Mouse (Mus musculus) kidney, adult 2 months (tissue): ENCODE data around the gene Pcnx2. TPM values are rescaled to one million over a fixed set of nuclear protein-coding genes. Genes with fewer than 3 reads are reported as not detected.

ENCODE experiments used
- DNase-seq: peaks from one replicate; pipeline ENCODE4 v3.0.0; 2021
- H3K27ac ChIP-seq: fragments of 200-500 bp; 2 replicates; pipeline ENCODE4 v1.5.1; 2012; ENCODE audit warnings: low read depth, low read length, control low read depth, inconsistent platforms; ENCODE audit not compliant: insufficient read depth
- H3K27me3 ChIP-seq: fragments of 200-500 bp; replicated peaks from 2 replicates; pipeline ENCODE4 v1.6.1; 2012; ENCODE audit warnings: mild to moderate bottlenecking, moderate library complexity, low read length, inconsistent platforms; ENCODE audit not compliant: control insufficient read depth, insufficient read depth
- H3K36me3 ChIP-seq: fragments of 200-500 bp; 2 replicates; pipeline ENCODE4 v1.6.1; 2012; ENCODE audit warnings: mild to moderate bottlenecking, moderate library complexity, low read length, inconsistent platforms; ENCODE audit not compliant: control insufficient read depth, insufficient read depth
- H3K4me1 ChIP-seq: fragments of 200-500 bp; 2 replicates; pipeline ENCODE4 v1.6.1; 2011; ENCODE audit warnings: low read length; ENCODE audit not compliant: control insufficient read depth, insufficient read depth
- H3K4me3 ChIP-seq: fragments of 200-500 bp; 2 replicates; pipeline ENCODE4 v1.5.1; 2011; ENCODE audit warnings: mild to moderate bottlenecking, low read depth, low read length, control low read depth; ENCODE audit not compliant: insufficient read depth
- CTCF ChIP-seq: fragments of 200-500 bp; conservative IDR thresholded peaks from 2 replicates; pipeline ENCODE4 v1.5.1; 2011; ENCODE audit warnings: low read depth, mild to moderate bottlenecking, control low read depth, low read length, moderate library complexity, mixed read lengths; ENCODE audit not compliant: insufficient read depth, insufficient read length
- POLR2A ChIP-seq: fragments of 200-500 bp; IDR thresholded peaks from one replicate; pipeline ENCODE4 v1.6.1; 2011; ENCODE audit warnings: low read depth, low read length, control low read depth
- WGBS: fragments of 180-500 bp; shearing (Covaris S2); methylation state at CpG from one replicate; pipeline ENCODE4 v1.1.7; 2018; 5-methylcytosine and 5-hydroxymethylcytosine counted together
- polyA plus RNA-seq: library from polyadenylated mRNA; depleted of rRNA; stranded (reverse); fragments of >200 nt; gene quantifications from 2 replicates; pipeline ENCODE4 v1.2.3, GENCODE M21; 2012

Pcnx2 gene
- polyA plus RNA-seq, 1 experiment = 0.20 TPM

- Histone ChIP-seq H3K4me1 (no peaks in the 10 kb centered on the region), H3K36me3 (no peaks in the 10 kb centered on the region), H3K27ac (no peak overlapping the region), H3K4me3 (no peak overlapping the region), H3K27me3 (no peaks in the 10 kb centered on the region)
- WGBS = 40% methylated on average over 6 of the region's 6 CpGs
- no peak for DNase-seq
- TF ChIP-seq POLR2A (no peak), CTCF (no peak)
These were observed 27.9 kb downstream of the Pcnx2 start for GRCm38 (mm10) chr8:125870179-125870702.

- no peak for TF ChIP-seq POLR2A
- TF ChIP-seq CTCF = no peak
- no peak overlapping the region for H3K27ac ChIP-seq
- H3K27me3 ChIP-seq = no peaks in the 10 kb centered on the region
- WGBS = 97% methylated on average over 3 of the region's 3 CpGs
- no peak for DNase-seq
- no peaks in the 10 kb centered on the region for H3K36me3 ChIP-seq
- H3K4me1 ChIP-seq = no peaks in the 10 kb centered on the region
- H3K4me3 ChIP-seq = no peak overlapping the region
These were observed 28.4 kb downstream of the Pcnx2 start for GRCm38 (mm10) chr8:125869739-125870138.

- Histone ChIP-seq H3K4me1 (no peaks in the 10 kb centered on the region), H3K27ac (no peak overlapping the region), H3K4me3 (no peak overlapping the region), H3K27me3 (no peaks in the 10 kb centered on the region), H3K36me3 (no peaks in the 10 kb centered on the region)
- TF ChIP-seq POLR2A = no peak
- TF ChIP-seq CTCF = no peak
- no peak for DNase-seq
- 69% methylated on average over 7 of the region's 7 CpGs for WGBS
These were observed 29.6 kb downstream of the Pcnx2 start for GRCm38 (mm10) chr8:125868552-125868951.

- TF ChIP-seq POLR2A (no peak), CTCF (no peak; the same call in 1 of the 2 replicates)
- DNase-seq = no peak
- Histone ChIP-seq H3K4me3 (no peak overlapping the region), H3K27me3 (no peaks in the 10 kb centered on the region), H3K27ac (no peak overlapping the region), H3K36me3 (no peaks in the 10 kb centered on the region), H3K4me1 (no peaks in the 10 kb centered on the region)
- 69% methylated on average over 12 of the region's 12 CpGs for WGBS
These were observed 32.0 kb downstream of the Pcnx2 start for GRCm38 (mm10) chr8:125866125-125866524.

- no peaks in the 10 kb centered on the region for H3K36me3 ChIP-seq
- no peak overlapping the region for H3K4me3 ChIP-seq
- H3K27me3 ChIP-seq = no peaks in the 10 kb centered on the region
- 27% methylated on average over 6 of the region's 6 CpGs for WGBS
- TF ChIP-seq CTCF = no peak
- no peak for TF ChIP-seq POLR2A
- peak; percentile 64 for DNase-seq
- no peak overlapping the region for H3K27ac ChIP-seq
- peaks cover 8% of the 10 kb centered on the region; the same call in 1 of the 2 replicates for H3K4me1 ChIP-seq
These were observed 40.9 kb downstream of the Pcnx2 start for GRCm38 (mm10) chr8:125857251-125857650.

GRCm38 (mm10) chr8:125856160-125856559, 42.0 kb downstream of the Pcnx2 start:
- Histone ChIP-seq H3K36me3 (no peaks in the 10 kb centered on the region), H3K27ac (no peak overlapping the region), H3K4me3 (no peak overlapping the region), H3K4me1 (peaks cover 8% of the 10 kb centered on the region; the same call in 1 of the 2 replicates), H3K27me3 (no peaks in the 10 kb centered on the region)
- no peak for DNase-seq
- TF ChIP-seq CTCF (no peak), POLR2A (no peak)
- WGBS = 88% methylated on average over 4 of the region's 4 CpGs

GRCm38 (mm10) chr8:125854379-125854778, 43.7 kb downstream of the Pcnx2 start:
- WGBS = 33% methylated on average over 7 of the region's 7 CpGs
- Histone ChIP-seq H3K4me1 (peaks cover 8% of the 10 kb centered on the region; the same call in 1 of the 2 replicates), H3K27me3 (no peaks in the 10 kb centered on the region), H3K36me3 (no peaks in the 10 kb centered on the region), H3K4me3 (no peak overlapping the region), H3K27ac (no peak overlapping the region)
- TF ChIP-seq POLR2A (no peak), CTCF (no peak)
- DNase-seq = peak; percentile 87

- H3K36me3 ChIP-seq = no peaks in the 10 kb centered on the region
- 44% methylated on average over 5 of the region's 5 CpGs for WGBS
- H3K4me1 ChIP-seq = peaks cover 8% of the 10 kb centered on the region; the same call in 1 of the 2 replicates
- no peaks in the 10 kb centered on the region for H3K27me3 ChIP-seq
- DNase-seq = peak; percentile 52
- no peak overlapping the region for H3K4me3 ChIP-seq
- TF ChIP-seq POLR2A = no peak
- TF ChIP-seq CTCF = no peak
- H3K27ac ChIP-seq = no peak overlapping the region
These were observed 44.8 kb downstream of the Pcnx2 start for GRCm38 (mm10) chr8:125853300-125853699.
